In the genomic region with DNA sequence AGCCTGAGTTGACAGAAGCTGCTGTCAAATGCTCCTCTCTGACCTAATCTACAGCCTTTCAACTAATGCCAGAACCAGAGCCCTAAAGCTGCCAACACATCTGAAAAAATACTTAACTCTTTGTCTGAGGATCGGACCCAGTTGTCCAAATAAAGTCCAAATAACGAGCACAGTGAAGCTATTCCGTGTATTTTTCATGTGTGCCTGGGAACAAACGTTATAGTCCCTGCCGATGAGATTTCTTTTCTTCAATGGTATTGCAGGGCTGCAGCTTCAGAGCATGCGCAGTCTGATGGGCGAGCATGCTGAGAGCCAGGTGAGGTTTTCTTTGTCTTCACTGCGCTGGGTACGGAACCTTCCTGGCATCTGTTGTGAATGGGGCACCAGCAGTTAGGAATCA, we compare ENCODE assay signal across 26 mouse cellular contexts. TPM values are rescaled to one million over a fixed set of nuclear protein-coding genes. Genes with fewer than 3 reads are reported as not detected.
DNase-seq lines count a peak whose midpoint lies in the region; ATAC-seq and TF ChIP-seq lines count a peak whose summit lies in the region.
"Had no signal": no experiment of that assay in that cellular context is flagged by ENCODE, and none has a peak within 500 bp of the region (broad histone marks: within the 10 kb centered on the region; RNA-seq: fewer than 3 reads in every experiment).

No protein-coding gene starts in this region.

- H3K4me2 ChIP-seq in lung, embryonic 15.5 days: no peak overlapping the region
- no peak overlapping the region for H3K4me2 ChIP-seq in stomach, postnatal 0 days (replicated peaks; ENCODE audit: low read depth)
- H3K4me2 ChIP-seq: forebrain, embryonic 13.5 days; heart, embryonic 13.5 days; hindbrain, embryonic 12.5 days; intestine, embryonic 15.5 days; limb, embryonic 12.5 days; liver, embryonic 15.5 days; midbrain, embryonic 13.5 days; neural tube, embryonic 15.5 days had no signal

- H3K27ac ChIP-seq in lung, embryonic 15.5 days: no peak overlapping the region
- H3K27ac ChIP-seq in stomach, postnatal 0 days (replicated peaks): 0 out of 2 replicates have a peak overlapping the region, but pooled peaks have one; percentile 9
- H3K27ac ChIP-seq: forebrain, embryonic 13.5 days; heart, embryonic 13.5 days; hindbrain, embryonic 12.5 days; hindbrain, postnatal 0 days; intestine, embryonic 15.5 days; layer of hippocampus, adult 2 months; left cerebral cortex, adult 2 months; limb, embryonic 12.5 days; liver, embryonic 15.5 days; midbrain, embryonic 13.5 days; neural tube, embryonic 15.5 days had no signal

- no peak for TF ChIP-seq CTCF in brain, embryonic 14.5 days (IDR thresholded peaks at IDR 0.05; ENCODE audit: borderline replicate concordance, extremely low read depth, insufficient read depth, insufficient read length)
- no peak for TF ChIP-seq CTCF in stomach, postnatal 0 days (IDR thresholded peaks at IDR 0.05; ENCODE audit: low read depth)

- no peak for TF ChIP-seq EP300 in stomach, postnatal 0 days (optimal IDR thresholded peaks at IDR 0.05)

- TF ChIP-seq POLR2A in brain, embryonic 14.5 days (IDR thresholded peaks at IDR 0.05; ENCODE audit: borderline replicate concordance, extremely low read depth, insufficient read depth, insufficient read length, poor library complexity, severe bottlenecking): no peak

- no peak overlapping the region for H3K4me3 ChIP-seq in lung, embryonic 15.5 days
- H3K4me3 ChIP-seq in stomach, postnatal 0 days (ENCODE audit: low read depth, low read length): no peak overlapping the region
- H3K4me3 ChIP-seq: forebrain, embryonic 13.5 days; heart, embryonic 13.5 days; hindbrain, embryonic 12.5 days; intestine, embryonic 15.5 days; layer of hippocampus, adult 2 months; left cerebral cortex, adult 2 months; limb, embryonic 12.5 days; liver, embryonic 15.5 days; megakaryocyte, embryonic 14.5 days; midbrain, embryonic 13.5 days; neural tube, embryonic 15.5 days had no signal

- no peak overlapping the region for H3K9ac ChIP-seq in lung, embryonic 15.5 days
- H3K9ac ChIP-seq in stomach, postnatal 0 days (ENCODE audit: low read length): no peak overlapping the region
- H3K9ac ChIP-seq: forebrain, embryonic 13.5 days; heart, embryonic 13.5 days; hindbrain, embryonic 12.5 days; intestine, embryonic 15.5 days; limb, embryonic 12.5 days; liver, embryonic 15.5 days; midbrain, embryonic 13.5 days; neural tube, embryonic 15.5 days had no signal

- no peaks in the 10 kb centered on the region for H3K9me3 ChIP-seq in lung, embryonic 15.5 days
- no peaks in the 10 kb centered on the region for H3K9me3 ChIP-seq in stomach, postnatal 0 days (ENCODE audit: control insufficient read depth, low read length)
- H3K9me3 ChIP-seq: forebrain, embryonic 13.5 days; heart, embryonic 13.5 days; hindbrain, embryonic 12.5 days; intestine, embryonic 15.5 days; limb, embryonic 12.5 days; liver, embryonic 15.5 days; midbrain, embryonic 13.5 days; neural tube, embryonic 15.5 days had no signal

- peaks cover 13% of the 10 kb centered on the region for H3K4me1 ChIP-seq in lung, embryonic 15.5 days
- peaks cover 2% of the 10 kb centered on the region; the same call in 1 of the 2 replicates for H3K4me1 ChIP-seq in stomach, postnatal 0 days (replicated peaks; ENCODE audit: control insufficient read depth, insufficient read depth)
- H3K4me1 ChIP-seq: limb, embryonic 12.5 days had no signal

- WGBS in lung, embryonic 15.5 days: 66% methylated on average over 9 of the region's 9 CpGs
- WGBS in stomach, postnatal 0 days: 64% methylated on average over 9 of the region's 9 CpGs

- peak; percentile 92 for DNase-seq in heart, adult 11 months
- no peak for DNase-seq in heart, adult 18-20 months
- no peak for DNase-seq in lung, postnatal 14 days
- peak; percentile 26 for DNase-seq in brain, embryonic 14.5 days (ENCODE audit: low read depth)
- no peak for DNase-seq in stomach, postnatal 0 days (ENCODE audit: low spot score)
- DNase-seq in cerebellum, adult 11 months: no peak

- H3K27me3 ChIP-seq in lung, embryonic 15.5 days: no peaks in the 10 kb centered on the region
- no peaks in the 10 kb centered on the region for H3K27me3 ChIP-seq in stomach, postnatal 0 days (ENCODE audit: control insufficient read depth, insufficient read depth, low read length)
- H3K27me3 ChIP-seq: forebrain, embryonic 13.5 days; heart, embryonic 13.5 days; intestine, embryonic 15.5 days; limb, embryonic 12.5 days; liver, embryonic 15.5 days; midbrain, embryonic 13.5 days; Patski had no signal

- ATAC-seq in lung, embryonic 15.5 days (ENCODE audit: borderline replicate concordance, extremely low read depth, low FRiP score, low TSS enrichment): 0 out of 2 replicates have a peak, but pooled peaks have one; percentile 31
- ATAC-seq in stomach, postnatal 0 days (ENCODE audit: low FRiP score, low TSS enrichment): no peak
- ATAC-seq: forebrain, embryonic 13.5 days; hindbrain, postnatal 0 days; intestine, embryonic 15.5 days; midbrain, embryonic 13.5 days; Patski had no signal

- H3K36me3 ChIP-seq in lung, embryonic 15.5 days: no peaks in the 10 kb centered on the region
- no peaks in the 10 kb centered on the region for H3K36me3 ChIP-seq in stomach, postnatal 0 days (ENCODE audit: control insufficient read depth, insufficient read depth, low read length)
- H3K36me3 ChIP-seq: heart, embryonic 13.5 days; hindbrain, embryonic 12.5 days; intestine, embryonic 15.5 days; limb, embryonic 12.5 days; liver, embryonic 15.5 days; midbrain, embryonic 13.5 days; neural tube, embryonic 15.5 days had no signal

RNA-seq across cellular contexts. Expression of a gene that starts 44.6 kb away (rescaled TPM):
- 1 to 10 TPM in 1 of 2 experiments, not detected in 1; 1.3 TPM for total RNA-seq in heart, adult 18-20 months (2021)
- 4.3 and 4.6 TPM in 2 replicates for polyA plus RNA-seq in lung, embryonic 15.5 days (2015; fragmentation: Nextera tagmentation; extraction: Ambion mirVana)
- polyA plus RNA-seq in brain, embryonic 14.5 days (2012; rRNA removed): not detected in 2 replicates
- 472 and 547 TPM in 2 replicates for polyA plus RNA-seq in stomach, postnatal 0 days (2015; fragmentation: Nextera tagmentation; extraction: Ambion mirVana)
- total RNA-seq: adrenal gland, postnatal 14 days; gastrocnemius, adult 8-10 months; heart, postnatal 14 days; hindbrain, postnatal 0 days; layer of hippocampus, adult 2 months; layer of hippocampus, postnatal 14 days; liver, adult 2 months; MEL had no signal
- polyA plus RNA-seq: forebrain, embryonic 13.5 days; heart, embryonic 13.5 days; liver, adult 2 months; liver, embryonic 15.5 days; Patski had no signal

Comparison
In these comparisons a context has a peak if more than half of its experiments do, and no peak if none do; other contexts are left out.
1. DNase-seq: peak in heart, adult 11 months (single experiment) and brain, embryonic 14.5 days (single experiment); none in heart, adult 18-20 months (0 of 2), lung, postnatal 14 days (single experiment), stomach, postnatal 0 days (single experiment) and cerebellum, adult 11 months (single experiment).
2. RNA of a gene that starts 44.6 kb away (polyA plus RNA-seq): 472 to 547 TPM in stomach, postnatal 0 days; 4.3 to 4.6 TPM in lung, embryonic 15.5 days and not detected in brain, embryonic 14.5 days; every median in the first group is over 10 times any median in the second.